Mouse (Mus musculus): ENCODE data around the gene Limk2.

DNA sequence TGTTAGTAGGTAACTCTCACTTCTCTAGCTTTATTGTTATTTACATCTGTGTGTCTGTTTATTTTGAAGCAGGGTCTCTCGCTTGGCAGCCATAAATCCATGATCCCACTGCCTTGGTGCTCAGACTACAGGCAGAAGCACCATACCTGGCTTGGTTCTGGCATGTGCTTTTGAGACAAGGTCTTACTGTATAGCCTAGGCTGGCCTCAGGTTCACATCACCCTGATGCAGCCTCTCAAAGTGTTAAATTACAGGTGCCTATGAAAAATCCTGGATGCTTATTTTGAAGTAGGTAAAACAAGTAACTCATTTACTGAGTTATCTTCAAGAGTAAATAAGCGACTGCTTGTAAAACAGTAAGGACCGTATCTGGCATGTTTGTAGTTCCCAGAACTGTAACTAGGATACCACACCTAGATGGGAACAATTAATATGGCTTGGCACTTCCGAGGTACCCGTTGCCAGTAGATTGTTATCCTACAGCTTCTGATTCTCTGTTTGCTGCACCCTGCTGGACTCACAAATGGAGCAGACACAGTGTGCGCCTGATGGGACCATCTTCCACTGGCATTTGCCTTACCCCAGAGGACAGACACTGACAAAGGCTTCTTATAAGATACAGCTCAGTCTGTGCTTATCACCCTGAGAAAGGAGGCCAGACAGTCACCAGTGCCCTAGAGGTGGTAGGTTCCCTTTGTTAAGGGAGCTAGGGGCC lies 21.4 kb downstream of the Limk2 start:
- TF ChIP-seq EP300 (IDR thresholded peaks at IDR 0.05; ENCODE audit: low read depth) (no peak), CTCF (IDR thresholded peaks at IDR 0.05; ENCODE audit: low read depth) (no peak)
